Mouse (Mus musculus) heart, postnatal 10 days (tissue): ENCODE results near the gene Cradd. TPM values are rescaled to one million over a fixed set of nuclear protein-coding genes. Genes with fewer than 3 reads are reported as not detected.

Experiments used
- DNase-seq, 2 experiments: peaks; one replicate each; pipeline ENCODE4 v3.0.0; 2021
- intact Hi-C: fragments of 180-260 bp; cut with DNase I; formaldehyde crosslinking; loops from one replicate; pipeline ENCODE4 v1.15.1; 2025
- total RNA-seq, 2 experiments: library from RNA; stranded (reverse); gene quantifications; 2 replicates each; pipeline ENCODE4 v1.2.3; 2021

Cradd gene
- total RNA-seq, 2 experiments from 2014 or later = 12.9 to 13.5 TPM

DNA sequence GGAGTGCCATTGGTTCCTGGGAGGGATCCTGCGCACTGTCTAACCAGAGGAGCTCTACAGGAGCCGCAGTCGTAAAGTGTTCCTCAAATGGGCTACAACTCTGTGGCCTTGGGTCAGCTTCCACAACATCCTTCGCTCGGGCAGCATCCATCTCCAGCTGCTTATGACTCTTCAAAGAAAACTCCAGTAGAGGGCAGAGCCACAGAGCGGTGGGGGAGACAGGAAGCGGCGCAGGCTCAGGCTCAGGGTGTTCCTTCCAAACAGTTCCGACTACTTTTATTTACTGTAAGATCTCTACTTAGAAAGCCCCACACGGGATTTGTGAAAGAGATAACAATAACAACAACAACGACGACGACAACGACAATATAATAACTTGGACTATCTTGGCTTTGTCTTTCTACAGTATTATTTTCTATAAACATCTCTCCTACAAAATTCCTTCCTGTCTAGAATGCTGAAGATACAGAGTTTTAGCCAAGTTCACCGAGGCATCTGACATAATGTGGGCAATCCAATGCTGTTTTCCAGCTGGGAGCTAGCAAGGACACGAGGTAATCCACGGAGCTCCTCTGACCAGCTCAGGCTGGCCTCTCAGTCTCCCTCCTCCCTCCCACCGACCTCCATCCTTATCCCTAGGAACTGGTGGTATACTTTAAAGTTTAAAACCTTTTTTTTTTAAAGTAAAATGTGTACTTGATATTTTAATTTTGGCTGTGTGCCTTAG is 105.8 kb downstream of the Cradd start:
- intact Hi-C loops = loop anchor here (2.0 to 5.0 kb wide), 2 partner anchors 104 to 201 kb away; partner anchors contain the start of gene Cradd
- peak; percentile 57 to 64 for DNase-seq

DNA sequence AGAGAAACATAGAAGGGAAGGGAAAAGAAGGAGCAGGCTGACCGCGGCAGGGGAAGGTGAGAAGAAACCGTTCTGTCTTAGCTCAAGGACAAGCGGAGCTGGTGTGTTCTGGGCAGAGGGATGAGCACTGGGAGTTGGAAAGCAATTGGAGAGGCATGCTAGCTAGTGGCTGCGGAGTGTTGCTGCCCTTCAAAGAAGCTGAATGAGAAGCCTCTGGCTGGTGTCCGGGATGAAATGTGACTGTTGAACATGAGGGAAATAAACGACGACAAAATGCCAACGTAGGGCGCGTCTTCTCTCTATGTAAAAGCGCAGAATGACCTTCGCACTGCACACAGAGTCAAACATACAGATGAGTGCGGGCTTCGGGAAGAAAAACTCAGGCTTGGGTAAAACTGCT is 108.6 kb downstream of the Cradd start:
- intact Hi-C loops = loop anchor here (5.0 kb wide), 1 partner anchor 107 kb away; the partner anchor contains the start of gene Cradd
- no peak for DNase-seq

DNA sequence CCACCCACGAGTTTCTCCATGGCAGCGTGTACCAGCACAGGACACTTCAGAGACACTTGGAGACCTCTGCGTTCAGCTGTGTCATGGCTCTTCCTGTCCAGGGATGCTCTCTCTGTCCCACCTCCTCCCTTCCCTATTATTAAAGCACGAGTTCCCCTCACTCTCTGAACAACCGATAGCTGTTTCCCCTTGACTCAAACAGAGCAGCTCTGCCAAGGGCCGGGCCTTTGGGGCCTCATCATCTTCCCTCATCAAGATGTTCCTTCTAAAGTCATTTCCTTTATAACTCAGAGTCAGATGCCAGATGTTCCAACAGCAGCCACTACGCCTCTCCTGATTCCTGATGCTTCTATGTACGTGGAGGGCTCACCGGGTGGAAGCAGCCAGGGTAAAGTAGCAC is 110.1 kb downstream of the Cradd start:
- DNase-seq = no peak
- intact Hi-C loops = no loop called here

DNA sequence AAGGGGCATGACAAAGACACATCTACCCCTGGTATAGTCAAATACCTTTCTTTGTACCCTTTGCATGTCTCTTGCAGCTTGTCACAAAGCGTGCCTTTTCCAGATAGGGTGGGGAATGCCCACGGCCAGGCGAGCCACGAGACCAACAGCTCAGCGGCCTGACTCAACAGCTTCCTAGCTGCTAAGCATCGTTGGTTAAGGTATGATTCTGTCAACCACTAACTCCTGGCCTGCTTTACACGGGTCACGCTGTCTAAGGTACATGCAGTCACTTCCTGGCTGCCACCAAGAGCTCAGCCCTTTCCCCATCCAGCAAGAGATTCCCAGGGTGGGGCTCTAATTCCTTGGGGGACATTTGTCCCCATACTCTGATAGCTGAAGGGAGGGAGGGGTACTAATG is 110.6 kb downstream of the Cradd start:
- intact Hi-C loops = no loop called here
- DNase-seq = no peak

DNA sequence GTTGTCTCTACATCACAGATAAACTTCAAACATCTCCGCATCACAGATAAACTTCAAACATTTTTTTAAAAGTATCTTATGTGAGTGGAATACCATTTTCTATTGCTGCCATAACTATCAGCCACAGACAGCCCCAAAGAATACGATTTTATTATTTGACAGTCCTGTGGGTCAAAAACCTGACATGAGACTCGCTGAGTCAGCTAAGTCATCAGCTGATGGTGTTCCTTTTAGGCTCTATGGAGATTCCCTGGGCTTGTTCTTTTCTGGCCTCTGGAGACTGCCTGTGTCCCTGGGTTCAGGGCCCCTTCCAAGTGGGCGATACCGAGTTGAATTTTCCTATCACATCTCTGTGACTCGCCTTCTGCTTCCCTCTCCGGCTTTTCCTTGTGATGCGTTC is 112.3 kb downstream of the Cradd start:
- no peak for DNase-seq
- intact Hi-C loops = no loop called here

DNA sequence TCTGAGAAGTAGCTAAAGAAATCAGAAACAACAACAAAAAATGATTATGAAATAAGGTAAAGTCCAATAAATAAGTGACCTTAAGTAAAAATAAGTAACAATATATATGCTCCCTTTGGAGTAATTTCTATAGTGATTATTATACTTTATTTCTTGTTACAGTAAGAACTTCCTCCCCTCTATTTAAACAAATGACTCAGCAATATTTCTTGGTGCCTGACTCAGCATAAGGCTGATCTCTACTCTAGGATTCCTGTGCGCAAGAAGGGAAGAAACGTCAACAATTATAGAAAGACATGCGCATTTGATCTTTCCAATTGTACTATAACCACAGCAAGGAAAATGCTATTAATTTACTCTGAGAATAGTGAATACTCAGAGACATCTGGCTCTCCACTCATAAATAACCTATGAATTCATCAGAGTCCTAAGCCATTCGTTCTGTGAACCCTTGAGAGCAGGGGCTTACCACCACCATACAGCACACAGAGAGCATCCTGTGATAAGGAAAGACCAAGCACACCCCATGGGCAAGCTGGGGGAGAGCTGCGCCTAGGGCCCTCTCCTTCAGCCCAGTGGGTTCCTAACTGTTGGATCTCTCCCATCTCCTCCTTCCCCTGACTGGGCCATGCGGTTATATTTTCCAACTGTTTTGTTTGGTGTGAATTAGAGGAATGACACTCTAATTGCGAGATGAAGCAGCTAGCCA is 113.1 kb downstream of the Cradd start:
- intact Hi-C loops = no loop called here

DNA sequence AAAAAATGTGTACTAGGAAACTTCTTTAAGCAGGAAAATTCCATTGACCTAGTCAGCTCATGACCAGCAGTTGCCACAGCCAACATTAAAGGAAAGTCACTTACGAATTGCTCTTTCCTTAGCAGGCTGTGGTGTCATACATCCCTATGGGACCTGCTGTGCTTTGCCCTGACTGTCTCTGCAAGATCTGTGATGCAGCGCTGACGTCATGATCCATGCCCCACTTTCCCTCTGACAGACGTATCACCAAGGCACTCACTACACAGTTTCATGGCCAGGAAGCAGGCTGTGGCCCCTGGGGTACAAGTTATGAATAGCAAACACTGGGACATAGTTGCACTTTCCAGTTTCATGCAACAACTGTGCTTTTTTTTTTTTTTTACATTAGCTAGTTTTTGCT is 113.8 kb downstream of the Cradd start:
- intact Hi-C loops = no loop called here
- DNase-seq = no peak

More for the DNA sequence above, 113.1 kb downstream of the Cradd start:
- DNase-seq = no peak

DNA sequence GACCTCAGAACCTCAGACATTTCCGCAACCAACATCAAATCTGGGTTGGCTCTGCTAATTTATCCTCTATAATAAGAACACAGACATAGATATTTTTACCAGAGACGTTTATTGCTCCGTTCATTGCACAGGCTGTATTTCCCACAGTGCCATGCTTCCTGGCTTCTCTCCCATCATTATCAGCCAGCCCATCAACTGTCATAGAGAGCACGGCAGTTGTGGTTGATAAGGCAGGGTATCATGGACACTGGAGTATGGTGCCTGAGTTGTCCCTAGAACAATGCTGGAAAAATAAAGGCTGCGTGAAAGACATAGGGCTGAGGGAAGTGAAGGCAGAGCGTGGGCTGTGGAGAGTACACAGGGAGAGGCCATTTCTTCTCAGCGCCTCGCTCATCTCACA is 116.5 kb downstream of the Cradd start:
- intact Hi-C loops = no loop called here

DNA sequence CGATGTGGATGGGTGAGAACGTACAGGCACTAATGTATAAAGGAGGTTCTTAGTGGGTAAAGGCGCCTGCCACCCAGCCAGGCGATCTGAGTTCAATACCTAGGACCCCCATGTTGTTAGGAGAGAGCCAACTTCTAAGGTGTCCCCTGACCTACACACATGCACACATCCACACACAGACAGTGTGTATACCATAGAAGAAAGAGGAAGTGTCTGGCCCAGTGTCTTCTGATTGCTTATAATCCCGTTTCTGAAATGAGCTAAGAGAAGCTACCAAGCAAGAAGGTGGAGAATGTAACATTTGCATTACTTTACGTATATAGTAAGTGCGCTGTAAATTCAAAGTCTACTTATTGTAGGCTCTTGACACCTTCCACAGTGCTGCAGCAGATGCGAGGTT is 122.4 kb downstream of the Cradd start:
- intact Hi-C loops = no loop called here
- DNase-seq = no peak

More for the DNA sequence above, 116.5 kb downstream of the Cradd start:
- DNase-seq = no peak

DNA sequence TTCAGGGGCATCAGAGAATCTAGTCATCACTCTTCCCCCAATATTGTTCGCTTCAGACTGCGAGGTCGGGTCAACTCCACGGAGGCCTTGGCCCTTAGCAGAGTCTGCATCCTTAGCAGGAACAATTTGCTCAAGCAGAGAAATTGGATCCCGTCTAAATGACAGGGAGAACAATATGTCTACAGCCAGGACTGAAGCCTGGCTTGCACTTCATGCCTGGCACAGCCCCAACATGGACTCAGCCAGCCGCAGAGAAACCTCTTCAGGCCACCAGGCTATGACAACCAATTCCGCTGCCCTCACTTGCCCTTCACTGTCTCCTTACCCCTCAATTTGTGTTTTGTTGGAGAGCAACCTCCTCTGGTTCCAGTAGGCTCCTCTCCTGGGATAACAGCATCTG is 123.6 kb downstream of the Cradd start:
- DNase-seq = peak; percentile 87 to 88
- intact Hi-C loops = no loop called here

DNA sequence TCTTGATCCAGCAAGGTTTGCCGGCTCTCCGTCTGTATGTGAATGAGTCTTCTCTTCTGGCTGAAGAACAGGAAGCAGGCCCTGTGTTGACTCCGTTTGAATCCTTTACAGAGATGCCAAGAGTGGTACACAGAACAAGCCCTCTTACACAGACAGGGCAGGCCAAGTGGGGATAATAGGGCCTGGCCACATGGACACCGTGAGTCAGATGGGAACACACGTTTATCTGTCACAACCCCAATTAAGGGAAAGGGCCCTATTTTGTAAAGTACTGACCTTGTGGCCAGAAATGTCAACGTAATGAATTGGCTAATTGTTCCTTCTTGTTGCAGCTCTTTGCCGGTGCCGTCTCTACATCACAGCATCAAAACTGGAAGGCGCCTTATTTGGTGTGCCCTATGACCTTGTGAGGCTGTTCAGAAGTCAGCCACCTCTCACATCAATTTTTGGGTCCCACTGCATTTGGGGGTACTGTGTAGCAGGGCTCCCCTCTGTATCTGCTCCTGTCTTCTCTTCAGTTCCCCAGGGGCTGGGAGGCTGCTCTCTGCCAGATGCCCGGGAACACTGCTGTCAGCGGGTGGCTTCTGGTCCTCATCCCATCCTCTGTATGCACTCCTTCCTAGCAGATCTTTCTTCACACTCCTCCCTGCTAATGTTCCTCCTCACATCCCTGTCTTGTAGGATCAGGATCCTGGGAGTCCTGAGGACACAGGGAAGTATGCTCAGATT is 124.2 kb downstream of the Cradd start:
- DNase-seq = no peak
- intact Hi-C loops = no loop called here

DNA sequence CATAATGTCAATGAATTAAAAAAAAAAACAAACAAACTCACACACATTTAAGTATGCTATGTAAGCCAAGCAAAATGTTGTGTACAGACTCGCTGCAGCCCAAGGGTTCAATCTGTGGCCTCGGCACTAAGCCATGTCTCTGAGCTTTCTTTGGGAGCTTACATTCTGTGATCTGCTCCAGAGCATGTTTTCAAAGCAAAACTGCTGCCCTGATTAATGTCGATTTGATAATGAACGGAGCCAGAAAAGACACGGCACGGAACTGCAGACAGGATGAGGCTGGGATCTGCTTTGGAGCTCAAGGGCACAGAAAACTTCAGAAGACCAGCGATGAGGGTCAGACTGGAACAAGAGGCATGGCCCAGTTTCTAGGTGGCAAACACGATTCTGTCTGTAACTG is 126.6 kb downstream of the Cradd start:
- DNase-seq = no peak
- intact Hi-C loops = no loop called here

DNA sequence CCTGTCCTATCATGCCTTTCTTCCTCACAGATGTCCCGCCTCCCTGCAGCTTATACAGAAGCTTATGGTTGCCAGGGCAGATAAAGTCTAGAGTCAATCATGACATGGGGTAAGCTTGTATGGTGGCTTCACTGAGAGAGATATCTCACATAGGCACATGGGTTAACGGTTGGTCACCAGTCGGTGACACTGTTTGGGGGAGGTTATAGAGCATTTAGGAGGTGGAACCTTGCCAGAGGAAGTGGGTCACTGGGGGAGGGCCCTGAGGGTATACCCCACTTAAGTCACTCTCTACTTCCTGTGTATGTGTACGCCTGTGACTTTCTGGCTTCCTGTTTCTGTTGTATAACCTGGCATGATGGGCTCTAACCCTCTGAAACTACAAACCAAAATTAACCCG is 128.2 kb downstream of the Cradd start:
- DNase-seq = no peak
- intact Hi-C loops = no loop called here

DNA sequence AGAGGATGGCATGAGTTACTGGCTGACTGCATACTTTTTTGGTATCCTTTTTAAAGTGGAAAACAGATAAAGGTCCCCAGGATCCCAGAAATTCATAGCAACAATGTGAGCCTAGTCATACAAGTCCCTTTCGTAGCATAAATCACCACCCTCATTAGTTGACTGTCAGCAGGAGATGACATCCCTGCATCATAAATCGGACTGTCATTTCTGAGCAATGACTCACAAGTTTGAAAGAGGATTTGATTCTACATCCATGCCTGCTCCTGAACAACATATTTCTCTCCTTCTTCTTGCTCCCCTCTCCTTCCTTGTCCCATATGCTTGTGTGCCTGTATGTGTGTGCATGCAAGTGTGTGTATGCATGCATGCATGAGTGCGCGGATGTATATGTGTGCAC is 129.2 kb downstream of the Cradd start:
- intact Hi-C loops = loop anchor here (5.0 kb wide), 2 partner anchors 203 to 223 kb away; partner anchors contain the start of gene Socs2
- no peak for DNase-seq

DNA sequence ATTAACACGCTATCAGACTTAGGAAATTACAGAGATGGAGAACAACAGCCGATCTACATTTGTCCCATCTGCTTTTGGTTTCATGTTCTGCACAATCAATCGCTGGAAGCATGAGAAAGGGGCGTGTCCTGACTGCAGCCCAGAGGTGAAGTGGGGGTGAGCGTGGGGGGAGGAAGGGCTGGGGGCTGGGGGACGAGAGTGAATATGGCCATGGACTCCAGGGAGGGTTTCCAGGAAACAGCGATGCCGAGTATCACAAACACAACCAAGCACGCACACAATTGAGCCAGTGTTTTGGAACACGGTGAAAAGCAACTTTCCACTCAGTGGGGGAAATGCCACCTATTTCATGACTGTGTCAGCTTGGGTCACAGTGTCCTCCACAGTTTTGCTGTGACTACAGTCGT is 130.1 kb downstream of the Cradd start:
- peak; percentile 54 to 57 for DNase-seq
- intact Hi-C loops = loop anchor here (5.0 kb wide), 2 partner anchors 203 to 223 kb away; partner anchors contain the start of gene Socs2

DNA sequence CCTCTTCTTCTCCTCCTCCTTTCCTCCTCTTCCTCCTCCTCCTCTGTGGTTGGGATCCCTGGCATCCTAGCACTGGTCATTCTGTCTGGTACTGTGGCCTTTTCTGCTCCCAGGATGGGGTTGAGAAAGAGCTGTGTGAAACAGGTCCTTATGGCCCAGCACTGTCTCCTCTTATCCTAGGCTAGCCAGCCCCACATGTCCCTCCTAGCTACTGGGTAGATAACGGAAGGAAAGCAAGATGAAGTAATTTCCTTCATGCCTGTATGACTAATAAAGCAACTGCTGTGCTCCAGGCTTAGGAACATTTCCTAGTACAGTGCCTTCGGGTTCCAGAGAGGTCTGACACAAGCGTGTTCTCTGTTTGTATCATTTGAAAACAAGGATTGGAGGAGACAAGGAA is 132.1 kb downstream of the Cradd start:
- intact Hi-C loops = loop anchor here (5.0 kb wide), 2 partner anchors 205 to 225 kb away; partner anchors contain the start of gene Socs2
- peak; percentile 59 to 62 for DNase-seq

DNA sequence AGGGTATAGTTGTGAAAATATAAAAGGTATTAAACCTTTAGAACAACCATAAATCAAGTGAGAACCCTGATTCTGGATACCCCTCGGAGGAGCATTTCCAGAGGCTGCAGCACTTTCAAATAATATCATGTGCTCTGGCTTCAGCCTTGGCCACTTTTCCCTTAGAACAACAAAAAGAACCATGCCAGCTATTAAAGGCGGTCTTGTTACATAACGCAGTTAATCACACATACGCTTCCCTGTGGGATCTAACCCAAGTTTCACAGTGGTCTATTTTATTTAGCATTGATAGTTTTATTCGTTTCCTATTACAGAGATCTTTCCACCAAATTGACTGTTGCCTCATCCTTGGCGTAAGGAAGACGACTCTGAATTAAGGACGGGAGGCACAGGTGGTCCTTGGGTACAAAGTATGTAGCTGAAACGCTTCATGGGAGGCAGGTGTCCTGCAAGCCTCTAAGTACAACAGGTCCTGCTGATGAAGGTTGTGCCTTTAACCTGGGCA is 132.7 kb downstream of the Cradd start:
- intact Hi-C loops = loop anchor here (5.0 kb wide), 2 partner anchors 206 to 226 kb away; partner anchors contain the start of gene Socs2
- no peak for DNase-seq

DNA sequence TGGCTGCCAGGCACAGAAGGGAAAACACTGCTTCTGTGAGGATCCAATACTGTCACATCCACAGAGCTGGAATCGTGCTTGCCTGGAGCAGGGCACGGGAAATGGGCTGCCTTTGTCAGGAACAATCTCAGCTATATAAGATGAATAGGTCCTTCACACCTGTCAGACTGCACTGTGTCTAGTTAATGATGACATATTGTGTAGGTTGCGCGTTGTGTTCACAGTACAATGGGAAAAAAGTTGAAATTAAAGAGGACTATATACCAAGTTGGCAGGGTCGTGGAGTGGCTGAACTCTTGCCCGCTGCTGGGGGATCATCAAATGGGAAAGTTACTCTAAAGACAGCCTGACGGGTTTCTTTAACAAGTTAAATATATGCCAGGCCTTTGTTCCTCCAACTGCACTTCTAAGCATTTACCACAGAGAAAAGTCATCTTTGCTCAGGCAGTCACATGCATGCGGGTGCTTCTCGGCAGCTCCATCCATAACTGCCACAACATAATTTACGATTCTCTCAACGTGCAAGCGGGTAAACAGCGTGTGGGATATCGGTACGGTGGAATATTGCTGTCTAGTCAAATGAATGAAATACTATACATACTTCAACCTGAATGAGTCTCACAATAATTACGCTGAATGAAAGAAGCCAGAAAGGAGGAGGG is 134.3 kb downstream of the Cradd start:
- DNase-seq = no peak
- intact Hi-C loops = loop anchor here (5.0 kb wide), 2 partner anchors 208 to 228 kb away; partner anchors contain the start of gene Socs2

DNA sequence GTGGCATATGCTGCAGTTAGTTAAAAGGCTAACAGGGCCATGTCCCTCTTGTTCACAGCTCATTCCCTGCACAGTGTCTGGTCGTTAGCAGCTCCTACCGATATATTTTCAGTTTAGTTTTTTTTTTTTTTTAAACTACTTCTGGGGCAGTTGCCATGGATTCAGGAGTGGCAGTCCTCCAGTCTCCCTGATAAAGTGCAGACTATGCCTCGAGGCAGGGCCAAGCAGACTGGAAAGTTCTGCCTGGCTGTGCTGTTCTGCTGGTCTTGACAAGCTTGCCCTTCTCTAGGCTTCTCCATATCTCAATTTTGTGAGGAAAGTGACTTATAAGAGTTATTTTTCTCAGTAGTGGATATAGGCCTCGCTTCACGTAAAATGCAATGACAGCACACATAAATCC is 139.7 kb downstream of the Cradd start:
- intact Hi-C loops = no loop called here
- DNase-seq = peak; percentile 59 to 61

DNA sequence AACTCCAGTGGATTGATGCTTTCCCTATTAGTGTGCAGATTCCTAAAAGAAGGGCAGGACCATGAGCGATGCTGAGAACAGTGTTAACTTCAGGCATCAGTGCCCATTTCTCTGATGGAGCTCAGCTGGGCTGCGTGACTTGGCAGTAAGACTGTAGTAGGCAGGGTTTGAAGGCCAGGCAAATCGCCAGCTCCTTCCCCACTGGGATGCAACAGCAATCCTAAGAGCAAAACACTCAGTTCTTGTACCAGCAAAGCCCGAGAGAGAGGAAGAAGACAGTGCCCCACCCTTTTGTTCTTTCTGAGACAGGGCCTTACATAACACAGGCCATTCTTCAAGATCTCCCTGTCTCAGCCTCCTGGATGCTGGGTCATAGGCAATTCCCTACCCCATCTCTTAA is 140.9 kb downstream of the Cradd start:
- peak; percentile 68 to 70 for DNase-seq

More for the DNA sequence above, 140.9 kb downstream of the Cradd start:
- intact Hi-C loops = no loop called here
